Mouse (Mus musculus): ENCODE data around the gene Plxdc2. TPM values are rescaled to one million over a fixed set of nuclear protein-coding genes. Genes with fewer than 3 reads are reported as not detected.

The Plxdc2 gene
- polyA plus RNA-seq, 1 experiment from 2014 or later: 24.4 TPM

GRCm38 (mm10) chr2:16604291-16604690 lies 248.2 kb downstream of the Plxdc2 start:
- no peak for ATAC-seq (replicated peaks)
- Histone ChIP-seq H3K27ac (no peak overlapping the region), H3K9ac (no peak overlapping the region), H3K4me3 (no peak overlapping the region), H3K36me3 (replicated peaks) (no peaks in the 10 kb centered on the region), H3K27me3 (replicated peaks) (no peaks in the 10 kb centered on the region), H3K9me3 (no peaks in the 10 kb centered on the region), H3K4me1 (no peaks in the 10 kb centered on the region), H3K4me2 (no peak overlapping the region)
- 73% methylated on average over 3 of the region's 3 CpGs for WGBS

GRCm38 (mm10) chr2:16607792-16608586 lies 251.9 kb downstream of the Plxdc2 start:
- no peak overlapping the region for H3K27ac ChIP-seq
- H3K4me3 ChIP-seq: no peak overlapping the region
- no peaks in the 10 kb centered on the region for H3K27me3 ChIP-seq (replicated peaks)
- 72% methylated on average over 3 of the region's 3 CpGs for WGBS
- no peak overlapping the region for H3K4me2 ChIP-seq
- no peaks in the 10 kb centered on the region for H3K36me3 ChIP-seq (replicated peaks)
- no peaks in the 10 kb centered on the region for H3K4me1 ChIP-seq
- H3K9ac ChIP-seq: no peak overlapping the region
- no peaks in the 10 kb centered on the region for H3K9me3 ChIP-seq
- ATAC-seq (replicated peaks): no peak

GRCm38 (mm10) chr2:16642061-16642460 lies 286.0 kb downstream of the Plxdc2 start:
- no peak for ATAC-seq (replicated peaks)
- Histone ChIP-seq H3K9me3 (no peaks in the 10 kb centered on the region), H3K4me1 (no peaks in the 10 kb centered on the region), H3K27ac (no peak overlapping the region), H3K9ac (no peak overlapping the region), H3K27me3 (replicated peaks) (no peaks in the 10 kb centered on the region), H3K4me2 (no peak overlapping the region), H3K36me3 (replicated peaks) (no peaks in the 10 kb centered on the region), H3K4me3 (no peak overlapping the region)
- 97% methylated on average over 3 of the region's 3 CpGs for WGBS

DNA sequence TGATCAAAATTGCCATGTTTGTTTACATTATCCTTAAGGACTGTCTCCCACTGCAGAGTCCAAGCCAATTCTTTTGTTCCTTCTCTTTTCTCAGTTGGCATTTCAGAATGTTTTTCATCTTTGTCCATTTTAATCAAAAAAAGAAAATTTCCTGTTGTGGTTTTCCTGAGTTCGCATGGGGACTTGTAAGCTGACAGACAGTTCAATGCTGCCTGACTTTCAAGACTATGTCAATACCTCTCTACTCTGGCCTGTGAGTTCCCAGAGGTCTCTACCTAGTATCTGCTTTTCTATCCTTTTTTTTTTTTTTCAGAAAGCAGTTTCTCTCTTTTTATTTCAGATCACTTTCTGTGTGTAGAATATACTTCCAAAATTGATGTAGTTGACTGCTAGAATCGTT lies 295.6 kb downstream of the Plxdc2 start:
- no peak overlapping the region for H3K9ac ChIP-seq
- no peaks in the 10 kb centered on the region for H3K27me3 ChIP-seq (replicated peaks)
- no peaks in the 10 kb centered on the region for H3K9me3 ChIP-seq
- no peak for ATAC-seq (replicated peaks)
- 81% methylated on average over 2 of the region's 2 CpGs for WGBS
- H3K27ac ChIP-seq: no peak overlapping the region
- H3K4me2 ChIP-seq: no peak overlapping the region
- H3K36me3 ChIP-seq (replicated peaks): no peaks in the 10 kb centered on the region
- no peaks in the 10 kb centered on the region for H3K4me1 ChIP-seq
- H3K4me3 ChIP-seq: no peak overlapping the region

- Histone ChIP-seq H3K4me3 (no peak overlapping the region), H3K4me1 (no peaks in the 10 kb centered on the region), H3K27ac (no peak overlapping the region), H3K27me3 (replicated peaks) (no peaks in the 10 kb centered on the region), H3K9me3 (no peaks in the 10 kb centered on the region), H3K36me3 (replicated peaks) (no peaks in the 10 kb centered on the region), H3K4me2 (no peak overlapping the region), H3K9ac (no peak overlapping the region)
- 11% methylated on average over 1 of the region's 1 CpGs for WGBS
- peak; percentile 58; the same call in 1 of the 2 replicates for ATAC-seq (replicated peaks)
Observed at GRCm38 (mm10) chr2:16664516-16664915, 308.4 kb downstream of the Plxdc2 start.

DNA sequence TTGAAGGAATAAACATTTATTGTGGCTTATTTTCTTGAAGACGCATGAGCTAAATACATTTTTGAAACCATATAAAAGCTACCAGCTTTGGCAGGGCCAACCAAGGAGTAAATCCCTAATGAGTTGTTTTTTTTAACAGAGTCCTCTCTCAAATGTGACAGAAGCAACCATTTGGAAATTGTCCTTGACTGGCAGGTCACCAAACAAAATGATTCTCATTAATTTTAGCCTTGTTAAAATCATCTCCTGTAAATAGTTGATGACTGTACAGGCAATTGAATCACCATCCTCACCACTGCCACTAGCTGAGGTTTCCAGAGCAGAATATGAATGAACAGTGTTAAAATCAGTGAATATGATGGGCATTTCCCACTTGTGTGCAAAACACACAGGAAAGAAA lies 312.3 kb downstream of the Plxdc2 start:
- Histone ChIP-seq H3K9ac (no peak overlapping the region), H3K4me2 (no peak overlapping the region), H3K27me3 (replicated peaks) (no peaks in the 10 kb centered on the region), H3K27ac (no peak overlapping the region), H3K36me3 (replicated peaks) (no peaks in the 10 kb centered on the region), H3K4me1 (no peaks in the 10 kb centered on the region), H3K9me3 (no peaks in the 10 kb centered on the region), H3K4me3 (no peak overlapping the region)
- 92% methylated on average over 1 of the region's 1 CpGs for WGBS
- no peak for ATAC-seq (replicated peaks)

DNA sequence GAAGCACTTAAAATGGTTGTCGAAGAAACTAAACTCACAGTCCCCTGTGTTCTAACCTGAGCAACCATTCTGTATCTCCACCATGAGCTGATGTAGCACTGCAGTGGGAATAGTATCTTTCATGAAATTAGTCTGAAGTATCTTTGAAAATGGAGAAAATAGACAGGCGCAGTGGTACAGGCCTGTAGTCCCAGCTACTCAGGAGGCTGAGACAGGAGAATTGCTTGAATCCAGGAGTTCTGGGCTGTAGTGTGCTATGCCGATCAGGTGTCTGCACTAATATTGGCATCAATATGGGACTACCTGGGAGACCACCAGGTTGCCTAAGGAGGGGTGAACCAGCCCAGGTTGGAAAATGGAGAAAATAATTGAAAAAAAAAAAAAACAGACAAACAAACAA lies 326.8 kb downstream of the Plxdc2 start:
- Histone ChIP-seq H3K36me3 (replicated peaks) (no peaks in the 10 kb centered on the region), H3K4me2 (no peak overlapping the region), H3K9ac (no peak overlapping the region), H3K27ac (no peak overlapping the region), H3K9me3 (no peaks in the 10 kb centered on the region), H3K4me1 (no peaks in the 10 kb centered on the region), H3K4me3 (no peak overlapping the region), H3K27me3 (replicated peaks) (no peaks in the 10 kb centered on the region)
- 96% methylated on average over 3 of the region's 3 CpGs for WGBS
- no peak for ATAC-seq (replicated peaks)

DNA sequence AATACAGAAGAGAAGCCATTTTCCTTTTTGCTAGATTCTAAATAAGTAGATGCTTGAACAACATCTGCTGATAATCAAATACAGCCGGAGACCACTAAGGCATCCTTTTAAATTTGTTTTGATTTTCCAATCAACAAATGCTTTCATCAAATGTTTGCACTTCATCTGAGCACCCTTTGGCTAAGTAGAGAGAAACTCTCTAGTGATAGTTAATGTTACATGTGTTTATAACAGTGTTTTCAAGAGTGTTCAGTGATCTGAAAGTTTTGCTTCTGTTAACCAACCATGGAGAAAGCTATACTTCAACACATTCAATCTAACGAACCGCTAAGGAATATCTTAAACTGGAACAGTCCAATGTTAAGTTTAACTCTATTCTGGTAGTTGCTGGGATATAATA lies 327.6 kb downstream of the Plxdc2 start:
- ATAC-seq (replicated peaks): no peak
- Histone ChIP-seq H3K27me3 (replicated peaks) (no peaks in the 10 kb centered on the region), H3K9me3 (no peaks in the 10 kb centered on the region), H3K4me2 (no peak overlapping the region), H3K9ac (no peak overlapping the region), H3K4me1 (no peaks in the 10 kb centered on the region), H3K36me3 (replicated peaks) (no peaks in the 10 kb centered on the region), H3K27ac (no peak overlapping the region), H3K4me3 (no peak overlapping the region)
- WGBS: 93% methylated on average over 3 of the region's 3 CpGs

- Histone ChIP-seq H3K9me3 (no peaks in the 10 kb centered on the region), H3K4me2 (no peak overlapping the region), H3K9ac (no peak overlapping the region), H3K27me3 (replicated peaks) (no peaks in the 10 kb centered on the region), H3K27ac (no peak overlapping the region), H3K4me1 (no peaks in the 10 kb centered on the region), H3K36me3 (replicated peaks) (no peaks in the 10 kb centered on the region), H3K4me3 (no peak overlapping the region)
- no peak for ATAC-seq (replicated peaks)
- 78% methylated on average over 1 of the region's 1 CpGs for WGBS
Observed at GRCm38 (mm10) chr2:16684529-16684928, 328.4 kb downstream of the Plxdc2 start.

GRCm38 (mm10) chr2:16696390-16696789 lies 340.3 kb downstream of the Plxdc2 start:
- 49% methylated on average over 2 of the region's 2 CpGs for WGBS
- H3K4me3 ChIP-seq: no peak overlapping the region
- no peak overlapping the region for H3K27ac ChIP-seq
- H3K9me3 ChIP-seq: no peaks in the 10 kb centered on the region
- H3K36me3 ChIP-seq (replicated peaks): no peaks in the 10 kb centered on the region
- H3K4me2 ChIP-seq: no peak overlapping the region
- ATAC-seq (replicated peaks): no peak
- no peaks in the 10 kb centered on the region for H3K4me1 ChIP-seq
- no peaks in the 10 kb centered on the region for H3K27me3 ChIP-seq (replicated peaks)
- H3K9ac ChIP-seq: no peak overlapping the region

- no peak overlapping the region for H3K27ac ChIP-seq
- WGBS: 79% methylated on average over 5 of the region's 5 CpGs
- H3K36me3 ChIP-seq (replicated peaks): no peaks in the 10 kb centered on the region
- no peak overlapping the region for H3K9ac ChIP-seq
- no peak for ATAC-seq (replicated peaks)
- no peaks in the 10 kb centered on the region for H3K27me3 ChIP-seq (replicated peaks)
- no peak overlapping the region for H3K4me2 ChIP-seq
- no peak overlapping the region for H3K4me3 ChIP-seq
- no peaks in the 10 kb centered on the region for H3K4me1 ChIP-seq
- H3K9me3 ChIP-seq: no peaks in the 10 kb centered on the region
Observed at GRCm38 (mm10) chr2:16697181-16697580, 341.1 kb downstream of the Plxdc2 start.

DNA sequence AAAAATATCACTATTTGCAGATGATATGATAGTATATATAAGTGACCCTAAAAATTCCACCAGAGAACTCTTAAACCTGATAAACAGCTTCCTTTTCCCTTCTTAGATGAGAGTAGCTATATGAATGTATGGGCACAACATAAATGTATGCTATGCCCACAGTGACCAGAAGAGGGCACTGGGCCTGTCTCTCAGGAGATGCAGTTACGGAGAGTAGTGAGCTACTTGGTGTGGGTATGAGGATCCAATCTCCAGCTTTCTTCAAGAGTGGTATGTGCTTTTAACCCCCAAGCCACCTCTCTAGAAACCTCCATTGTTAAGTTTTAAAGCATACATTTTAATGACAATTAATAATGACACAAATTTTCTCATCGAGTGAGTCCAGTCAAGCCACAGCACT lies 350.1 kb downstream of the Plxdc2 start:
- ATAC-seq (replicated peaks): no peak
- Histone ChIP-seq H3K36me3 (replicated peaks) (no peaks in the 10 kb centered on the region), H3K4me1 (no peaks in the 10 kb centered on the region), H3K27ac (no peak overlapping the region), H3K27me3 (replicated peaks) (no peaks in the 10 kb centered on the region), H3K4me2 (no peak overlapping the region), H3K4me3 (no peak overlapping the region), H3K9ac (no peak overlapping the region), H3K9me3 (no peaks in the 10 kb centered on the region)
- WGBS: 88% methylated on average over 2 of the region's 2 CpGs

- no peaks in the 10 kb centered on the region for H3K36me3 ChIP-seq (replicated peaks)
- H3K9me3 ChIP-seq: no peaks in the 10 kb centered on the region
- no peaks in the 10 kb centered on the region for H3K4me1 ChIP-seq
- H3K4me3 ChIP-seq: no peak overlapping the region
- no peak overlapping the region for H3K4me2 ChIP-seq
- no peak overlapping the region for H3K9ac ChIP-seq
- 79% methylated on average over 6 of the region's 6 CpGs for WGBS
- no peak for ATAC-seq (replicated peaks)
- no peaks in the 10 kb centered on the region for H3K27me3 ChIP-seq (replicated peaks)
- no peak overlapping the region for H3K27ac ChIP-seq
Observed at GRCm38 (mm10) chr2:16709885-16710284, 353.8 kb downstream of the Plxdc2 start.
